Mouse (Mus musculus) olfactory bulb, adult 2 months (tissue): ENCODE results near the gene Tm4sf19.

Source experiments
- CTCF ChIP-seq: fragments of 200-500 bp; IDR thresholded peaks from 2 replicates; pipeline ENCODE4 v1.5.1; 2012; ENCODE audit warnings: low read depth, mild to moderate bottlenecking, low read length, moderate library complexity; ENCODE audit not compliant: insufficient read depth
- POLR2A ChIP-seq: fragments of 200-500 bp; IDR thresholded peaks from 2 replicates; pipeline ENCODE4 v1.6.1; 2012; ENCODE audit warnings: mild to moderate bottlenecking, low read depth, low read length, moderate library complexity; ENCODE audit not compliant: insufficient read depth

GRCm38 (mm10) chr16:32384885-32385284 lies 15.4 kb upstream of the Tm4sf19 start:
- no peak for TF ChIP-seq CTCF
- TF ChIP-seq POLR2A: no peak
